Mouse (Mus musculus) E14TG2a.4 (cell line): ENCODE measurements at regions not wholly inside any gene's neighbourhood (a gene's known extent, or its start where the extent isn't known, plus 50 kb on each side); places are given as distances from the start of the nearest gene placed in this dataset.

Experiments used
- CTCF ChIP-seq: conservative IDR thresholded peaks from 2 replicates; pipeline ENCODE4 v1.5.1; 2014; ENCODE audit warnings: low read length
- POU5F1 ChIP-seq: IDR thresholded peaks from 2 replicates; pipeline ENCODE4 v1.6.1; 2014; ENCODE audit warnings: low read length, borderline replicate concordance

- TF ChIP-seq CTCF (no peak), POU5F1 (no peak)
Observed at GRCm38 (mm10) chr8:41987417-41987816, 570.5 kb upstream of the Frg1 start.
